Mouse (Mus musculus) E14TG2a.4 (cell line): ENCODE data around the gene Mtx1.

ENCODE experiments used
- H3K27me3 ChIP-seq: 2 replicates; pipeline ENCODE4 v1.6.1; 2014; ENCODE audit warnings: low read length, control low read depth; ENCODE audit not compliant: insufficient read depth
- H3K36me3 ChIP-seq: 2 replicates; pipeline ENCODE4 v1.6.1; 2014; ENCODE audit warnings: low read length, control low read depth; ENCODE audit not compliant: insufficient read depth
- H3K4me1 ChIP-seq: replicated peaks from 2 replicates; pipeline ENCODE4 v1.6.1; 2014; ENCODE audit warnings: low read depth, low read length, control low read depth
- H3K4me3 ChIP-seq: replicated peaks from 2 replicates; pipeline ENCODE4 v1.5.1; 2014; ENCODE audit warnings: mild to moderate bottlenecking, low read length
- H3K9me3 ChIP-seq: 2 replicates; pipeline ENCODE4 v1.6.1; 2014; ENCODE audit warnings: low read length, control low read depth
- CTCF ChIP-seq: conservative IDR thresholded peaks from 2 replicates; pipeline ENCODE4 v1.5.1; 2014; ENCODE audit warnings: low read length
- NANOG ChIP-seq: IDR thresholded peaks from 2 replicates; pipeline ENCODE4 v1.6.1; 2014; ENCODE audit warnings: borderline replicate concordance, low read length, mixed read lengths
- POU5F1 ChIP-seq: IDR thresholded peaks from 2 replicates; pipeline ENCODE4 v1.6.1; 2014; ENCODE audit warnings: low read length, borderline replicate concordance

The Mtx1 gene

DNA sequence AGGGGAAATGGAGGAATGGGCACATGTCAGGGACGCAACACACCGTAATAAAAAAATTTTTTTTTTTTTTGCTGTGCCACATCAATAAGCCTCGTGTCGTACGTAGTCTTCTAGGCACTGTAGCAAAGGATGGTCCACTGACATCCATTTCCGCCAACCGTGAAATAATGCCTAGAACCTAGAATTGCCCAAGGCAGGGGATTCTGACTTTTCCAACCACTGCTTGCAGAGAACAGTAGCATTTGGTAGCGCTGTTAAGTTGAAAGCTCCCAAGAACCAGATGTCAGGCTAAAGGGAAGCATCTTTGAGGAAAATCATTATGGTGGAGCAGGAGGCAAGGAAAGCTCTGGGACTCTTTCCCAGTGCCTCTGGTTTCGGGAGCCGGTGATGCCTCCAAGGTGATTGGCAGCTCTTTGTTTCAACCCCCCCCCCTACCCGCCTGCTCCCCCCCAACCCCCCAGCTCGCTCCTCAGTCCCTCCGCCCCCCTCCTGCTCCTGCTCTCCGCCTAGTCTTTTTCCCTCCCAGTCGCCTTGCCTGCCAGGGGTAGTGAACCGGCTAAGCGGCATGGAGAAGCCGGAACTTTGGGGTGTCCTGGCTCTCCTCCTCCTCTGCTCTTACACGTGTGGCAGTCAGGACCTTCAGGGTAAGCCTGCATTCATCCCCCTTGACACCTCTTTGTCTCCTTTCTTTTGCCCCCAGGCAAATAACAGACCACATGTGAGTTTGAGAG, 12.0 kb downstream of the Mtx1 start, which contains the start of gene Thbs3:
Thbs3 (plus strand) TSS at position 500 of the 731 bp plus-strand sequence.
- Histone ChIP-seq H3K9me3 (no peaks in the 10 kb centered on the region), H3K27me3 (peaks cover 10% of the 10 kb centered on the region; the same call in 1 of the 2 replicates), H3K4me1 (peaks cover 64% of the 10 kb centered on the region), H3K36me3 (peaks cover 50% of the 10 kb centered on the region), H3K4me3 (peak within 1 kb of the TSS; percentile 95)
- TF ChIP-seq CTCF = no peak
- TF ChIP-seq POU5F1 = no peak
- TF ChIP-seq NANOG = no peak

DNA sequence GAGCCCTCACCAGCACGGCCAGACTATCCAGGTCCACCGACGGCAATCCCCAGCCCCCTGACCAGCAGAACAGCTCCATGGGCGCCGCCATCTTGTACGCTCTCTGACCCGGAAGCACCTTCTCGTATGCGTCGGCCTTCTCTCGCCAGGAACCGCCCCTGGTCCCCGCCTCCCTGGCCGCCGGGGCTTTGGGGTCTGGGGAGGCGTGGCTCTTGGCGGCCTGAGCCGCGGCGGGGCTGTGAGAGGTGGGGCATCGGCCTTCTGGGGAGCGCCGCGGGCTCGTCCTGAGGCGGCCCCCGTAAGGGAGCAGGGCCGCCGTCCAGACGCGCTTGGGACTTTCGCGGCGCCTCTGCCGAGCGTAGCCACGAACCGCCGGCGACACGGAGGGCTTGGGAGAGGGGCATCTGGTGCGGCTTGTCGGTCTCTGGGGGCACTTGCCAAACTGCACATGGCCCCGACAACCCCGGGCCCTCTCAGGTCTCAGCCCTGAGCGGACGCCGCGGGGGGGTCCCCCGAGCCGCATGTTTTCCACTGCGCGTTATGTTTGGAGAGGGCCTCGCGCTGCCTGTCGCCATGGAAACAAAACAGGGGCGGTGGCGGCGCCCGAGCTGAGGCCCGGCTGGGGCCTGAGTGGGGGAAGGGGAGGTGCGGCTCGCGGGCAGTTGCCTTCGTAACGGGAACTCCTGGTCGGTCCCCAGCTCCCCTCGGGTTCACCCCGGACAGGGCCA, 12.9 kb downstream of the Mtx1 start:
- Histone ChIP-seq H3K4me3 (peak overlapping the region; percentile 95), H3K4me1 (peaks cover 66% of the 10 kb centered on the region), H3K36me3 (peaks cover 50% of the 10 kb centered on the region), H3K9me3 (no peaks in the 10 kb centered on the region), H3K27me3 (peaks cover 6% of the 10 kb centered on the region; the same call in 1 of the 2 replicates)
- no peak for TF ChIP-seq NANOG
- TF ChIP-seq CTCF = no peak
- TF ChIP-seq POU5F1 = no peak

DNA sequence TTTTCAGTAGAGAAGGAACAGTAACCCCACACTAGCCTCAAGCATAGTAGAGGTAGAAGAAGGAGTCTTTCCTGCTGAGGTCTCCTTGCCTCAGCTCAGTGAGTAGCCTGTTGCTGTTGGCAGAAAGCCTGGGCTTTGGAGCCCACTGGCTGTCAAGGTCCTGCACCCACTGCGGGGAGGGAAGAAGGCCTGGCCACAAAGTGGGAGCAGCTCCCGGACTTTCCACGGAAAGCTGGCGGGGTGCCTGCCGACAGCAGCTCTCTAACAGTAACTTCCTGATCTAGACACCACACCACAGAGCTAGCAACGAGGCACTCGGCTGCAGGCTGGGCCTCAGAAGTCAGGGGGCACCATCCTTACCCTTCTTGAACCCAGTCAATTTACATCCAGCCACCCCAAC, 16.2 kb downstream of the Mtx1 start:
- H3K9me3 ChIP-seq = no peaks in the 10 kb centered on the region
- no peak for TF ChIP-seq CTCF
- TF ChIP-seq POU5F1 = no peak
- no peak for TF ChIP-seq NANOG
- H3K27me3 ChIP-seq = no peaks in the 10 kb centered on the region
- H3K36me3 ChIP-seq = peaks cover 71% of the 10 kb centered on the region
- peaks cover 60% of the 10 kb centered on the region for H3K4me1 ChIP-seq
- no peak overlapping the region for H3K4me3 ChIP-seq

DNA sequence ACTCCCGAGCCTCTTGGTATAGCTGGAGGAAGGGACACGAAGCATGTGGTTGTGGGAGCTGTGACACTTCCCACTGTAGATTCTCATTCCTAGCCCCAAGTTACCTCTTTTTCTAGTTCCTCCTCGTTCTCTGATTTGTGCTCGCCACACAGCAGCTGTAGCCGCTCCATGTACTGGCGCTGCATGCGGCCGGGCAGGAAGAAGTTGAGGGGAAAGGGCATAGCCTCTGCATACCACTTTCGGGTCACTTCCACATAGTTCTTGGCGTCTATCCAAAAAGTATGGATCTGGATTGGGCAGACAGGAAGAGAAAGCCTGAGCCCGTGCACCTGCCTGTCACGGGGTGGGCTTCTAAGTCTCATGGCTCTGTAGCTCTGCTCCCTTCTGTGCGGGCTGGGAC, 16.7 kb downstream of the Mtx1 start:
- peaks cover 76% of the 10 kb centered on the region for H3K36me3 ChIP-seq
- no peak for TF ChIP-seq CTCF
- no peak for TF ChIP-seq POU5F1
- no peak for TF ChIP-seq NANOG
- no peaks in the 10 kb centered on the region for H3K27me3 ChIP-seq
- H3K9me3 ChIP-seq = no peaks in the 10 kb centered on the region
- H3K4me1 ChIP-seq = peaks cover 54% of the 10 kb centered on the region
- no peak overlapping the region for H3K4me3 ChIP-seq

DNA sequence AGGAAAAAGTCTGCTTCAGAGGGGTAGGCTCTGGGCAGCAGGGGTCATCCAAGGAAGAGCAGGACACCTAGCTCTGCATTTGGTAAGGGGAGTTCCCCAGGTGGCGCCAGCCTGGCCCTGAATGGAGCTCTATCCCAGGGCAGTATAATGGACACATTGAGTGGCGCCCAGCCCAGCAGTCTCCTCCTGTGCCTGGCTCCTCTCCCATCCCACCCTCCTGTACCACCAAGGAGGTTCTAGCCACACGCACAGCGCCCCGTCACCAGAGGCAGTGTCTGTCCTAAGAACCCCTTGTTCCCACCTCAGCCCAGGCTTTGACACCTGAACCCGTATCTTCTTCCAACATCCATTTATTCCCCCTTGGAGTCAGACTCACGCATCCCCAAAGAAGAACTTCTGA, 17.2 kb downstream of the Mtx1 start:
- H3K9me3 ChIP-seq = no peaks in the 10 kb centered on the region
- peaks cover 51% of the 10 kb centered on the region for H3K4me1 ChIP-seq
- H3K36me3 ChIP-seq = peaks cover 81% of the 10 kb centered on the region
- H3K4me3 ChIP-seq = no peak overlapping the region
- no peaks in the 10 kb centered on the region for H3K27me3 ChIP-seq
- TF ChIP-seq NANOG (no peak), POU5F1 (no peak), CTCF (no peak)

DNA sequence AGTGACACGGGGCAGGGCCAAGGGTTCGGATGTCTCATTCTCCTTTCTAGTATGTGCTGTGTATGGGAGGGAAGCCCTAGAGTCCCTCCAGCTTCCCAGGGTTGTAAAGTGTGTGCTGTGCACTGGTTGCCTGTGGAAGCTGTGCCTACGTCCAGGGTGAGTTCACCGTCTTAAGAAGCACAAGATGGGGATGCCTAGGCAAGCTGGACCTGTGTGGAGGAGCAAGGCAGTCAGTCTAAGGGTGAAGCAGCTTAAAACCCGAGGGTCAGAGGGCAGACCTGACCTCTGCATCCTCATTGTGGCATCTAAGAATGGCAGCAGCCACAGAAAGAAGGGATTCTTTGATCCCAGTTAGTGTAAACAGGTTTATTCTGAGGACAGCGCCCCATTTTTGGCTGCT, 18.2 kb downstream of the Mtx1 start:
- H3K36me3 ChIP-seq = peaks cover 90% of the 10 kb centered on the region

DNA sequence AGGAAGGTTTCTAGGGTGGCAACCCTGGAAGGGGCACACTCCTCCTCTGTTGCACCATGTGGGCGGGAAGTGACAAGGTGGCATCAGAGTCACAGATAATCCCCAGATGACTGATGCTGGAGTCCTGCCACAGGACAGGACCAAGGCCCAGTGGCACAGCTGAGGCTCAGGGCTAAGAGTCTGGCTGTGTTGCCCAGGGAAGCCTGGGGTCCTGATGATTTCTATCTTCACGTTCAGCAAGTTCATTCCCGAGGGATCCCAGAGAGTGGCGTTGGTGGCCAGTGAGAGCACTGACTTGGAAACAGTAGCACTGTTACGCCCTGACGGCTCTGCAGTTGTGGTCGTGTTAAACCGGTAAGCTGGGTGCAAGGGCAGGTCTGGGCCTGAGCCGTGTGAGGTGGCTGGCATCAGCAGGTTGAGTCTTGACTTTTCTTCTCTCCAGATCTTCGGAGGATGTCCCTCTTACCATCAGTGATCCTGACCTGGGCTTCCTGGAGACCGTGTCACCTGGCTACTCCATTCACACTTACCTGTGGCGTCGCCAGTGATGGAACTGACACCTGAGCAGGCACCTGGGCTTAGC, 18.7 kb downstream of the Mtx1 start:
- peaks cover 91% of the 10 kb centered on the region for H3K36me3 ChIP-seq
- H3K4me3 ChIP-seq = no peak overlapping the region
- H3K4me1 ChIP-seq = peaks cover 53% of the 10 kb centered on the region
- H3K9me3 ChIP-seq = no peaks in the 10 kb centered on the region
- H3K27me3 ChIP-seq = no peaks in the 10 kb centered on the region
- TF ChIP-seq NANOG (no peak), CTCF (no peak), POU5F1 (no peak)

More for the DNA sequence above, 18.2 kb downstream of the Mtx1 start:
- no peaks in the 10 kb centered on the region for H3K27me3 ChIP-seq
- no peak for TF ChIP-seq NANOG
- TF ChIP-seq CTCF = no peak
- TF ChIP-seq POU5F1 = no peak
- no peak overlapping the region for H3K4me3 ChIP-seq
- H3K4me1 ChIP-seq = peaks cover 51% of the 10 kb centered on the region
- H3K9me3 ChIP-seq = no peaks in the 10 kb centered on the region

DNA sequence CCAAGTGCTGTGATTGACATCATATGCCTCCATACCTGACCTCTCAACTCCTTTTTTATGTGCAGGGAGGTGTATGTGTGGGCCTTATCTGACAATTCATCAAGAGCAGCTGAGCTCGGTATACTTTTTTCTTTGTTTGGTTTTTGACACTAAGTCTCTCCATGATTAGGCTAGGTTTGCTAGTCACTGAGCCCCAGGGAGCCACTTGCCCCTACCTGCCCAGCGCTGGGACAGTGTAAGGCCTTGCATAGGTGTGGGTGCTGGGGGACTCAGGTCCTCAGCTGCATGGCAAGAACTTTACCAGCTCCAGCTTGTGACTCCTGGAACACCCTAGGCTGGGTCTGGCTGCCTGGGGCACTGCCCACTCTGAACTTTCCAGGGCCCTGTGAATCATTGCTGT, 20.2 kb downstream of the Mtx1 start:
- Histone ChIP-seq H3K36me3 (peaks cover 80% of the 10 kb centered on the region), H3K4me3 (no peak overlapping the region), H3K4me1 (peaks cover 47% of the 10 kb centered on the region), H3K27me3 (no peaks in the 10 kb centered on the region), H3K9me3 (no peaks in the 10 kb centered on the region)
- TF ChIP-seq POU5F1 (no peak), NANOG (no peak), CTCF (no peak)
